Mouse (Mus musculus) 416B (cell line): Measurements from ENCODE around the gene Cers6.

Source experiments
- DNase-seq: peaks from one replicate; pipeline ENCODE4 v3.0.0; 2011; ENCODE audit warnings: low read depth

Cers6 gene

GRCm38 (mm10) chr2:69071440-69072235 is 210.4 kb downstream of the Cers6 start:
- DNase-seq: no peak

DNA sequence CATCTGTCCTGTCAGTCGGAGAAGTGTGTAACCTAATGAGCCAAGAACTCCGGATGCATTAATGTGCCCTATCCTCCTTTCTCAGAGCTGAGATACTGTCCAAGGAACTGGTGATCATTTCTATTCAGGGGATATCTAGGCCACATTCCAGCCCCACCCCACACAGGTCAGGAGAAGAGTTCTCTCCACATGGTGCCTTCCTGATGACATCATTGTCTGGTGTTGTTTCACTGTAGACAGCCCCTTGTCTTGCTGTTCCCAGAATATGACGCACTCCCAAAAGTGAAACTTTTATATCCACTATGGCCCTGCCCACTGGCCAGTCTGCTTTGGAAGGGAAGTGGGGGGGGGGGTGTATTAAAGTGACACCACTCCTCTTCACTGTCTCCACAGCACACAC is 215.9 kb downstream of the Cers6 start:
- no peak for DNase-seq

- DNase-seq: no peak
Observed at GRCm38 (mm10) chr2:69080760-69081159, 219.5 kb downstream of the Cers6 start.

- no peak for DNase-seq
Observed at GRCm38 (mm10) chr2:69082499-69083197, 221.4 kb downstream of the Cers6 start.

- no peak for DNase-seq
Observed at GRCm38 (mm10) chr2:69083198-69083509, 221.9 kb downstream of the Cers6 start.

- DNase-seq: no peak
Observed at GRCm38 (mm10) chr2:69084416-69084815, 223.2 kb downstream of the Cers6 start.

GRCm38 (mm10) chr2:69086505-69087260 is 225.4 kb downstream of the Cers6 start:
- DNase-seq: no peak

- DNase-seq: no peak
Observed at GRCm38 (mm10) chr2:69095836-69096235, 234.6 kb downstream of the Cers6 start.

GRCm38 (mm10) chr2:69096821-69097220 is 235.6 kb downstream of the Cers6 start:
- DNase-seq: no peak

DNA sequence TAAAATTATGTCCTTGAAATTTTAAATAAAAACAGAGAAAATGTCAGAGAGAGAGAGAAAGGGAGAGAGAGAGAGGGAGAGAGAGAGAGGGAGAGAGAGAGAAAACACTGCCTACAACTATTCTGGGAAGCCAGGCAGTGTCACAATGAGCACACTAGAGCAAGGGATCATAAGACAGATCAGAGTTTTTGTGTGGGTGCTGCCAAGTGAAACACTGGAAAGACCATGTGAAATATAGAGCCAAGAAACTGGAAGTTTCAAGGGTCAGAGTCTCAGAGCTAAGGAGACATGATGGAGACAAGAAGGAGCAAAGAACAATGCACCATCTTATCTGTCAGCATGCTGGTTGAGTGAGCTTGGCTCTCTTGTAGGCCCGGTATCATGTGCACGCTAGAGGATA is 236.3 kb downstream of the Cers6 start:
- no peak for DNase-seq

DNA sequence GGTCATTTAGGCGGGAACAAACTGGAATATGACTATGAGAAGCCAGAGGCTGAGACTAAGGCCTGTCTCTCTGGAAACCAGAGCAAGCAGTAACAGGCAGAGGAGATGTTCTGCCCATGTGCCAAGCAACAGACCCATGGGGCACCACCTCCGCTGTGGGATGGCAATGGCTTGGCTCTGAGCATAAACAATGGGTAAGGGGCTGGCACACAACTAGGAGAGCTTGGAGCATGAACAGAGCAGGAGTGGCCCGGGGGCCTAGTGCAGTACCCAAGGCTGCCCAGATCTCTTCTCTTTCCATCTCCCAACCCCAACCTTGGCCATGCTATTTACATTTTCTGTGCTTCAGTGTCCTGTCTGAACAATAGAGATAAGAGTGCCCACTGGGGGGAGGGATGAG is 237.5 kb downstream of the Cers6 start:
- no peak for DNase-seq

- DNase-seq: no peak
Observed at GRCm38 (mm10) chr2:69099147-69099546, 237.9 kb downstream of the Cers6 start.

GRCm38 (mm10) chr2:69100706-69101105 is 239.5 kb downstream of the Cers6 start:
- DNase-seq: peak; percentile 68

GRCm38 (mm10) chr2:69103526-69103925 is 242.3 kb downstream of the Cers6 start:
- DNase-seq: no peak

- no peak for DNase-seq
Observed at GRCm38 (mm10) chr2:69104511-69105145, 243.4 kb downstream of the Cers6 start.

GRCm38 (mm10) chr2:69109246-69109645 is 248.0 kb downstream of the Cers6 start:
- peak; percentile 56 for DNase-seq

DNA sequence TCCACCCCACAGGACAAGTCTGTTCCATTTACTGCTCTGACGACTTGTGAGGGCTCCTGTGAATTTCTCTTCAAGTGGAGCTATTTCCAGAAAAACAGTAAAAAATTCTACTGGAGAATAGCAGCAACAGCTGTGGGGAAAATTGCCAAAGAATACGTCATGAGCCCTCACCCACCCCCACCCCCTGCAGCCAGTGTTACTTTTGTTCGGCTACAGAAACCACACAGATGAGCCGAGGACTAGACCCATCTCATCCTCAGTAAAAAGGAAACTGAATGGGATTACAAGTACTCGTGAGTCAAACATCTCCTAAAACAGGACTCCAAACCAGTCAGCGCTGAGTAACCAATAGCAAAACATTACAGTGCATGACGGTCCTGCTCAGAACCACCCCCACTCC is 248.5 kb downstream of the Cers6 start:
- no peak for DNase-seq

DNA sequence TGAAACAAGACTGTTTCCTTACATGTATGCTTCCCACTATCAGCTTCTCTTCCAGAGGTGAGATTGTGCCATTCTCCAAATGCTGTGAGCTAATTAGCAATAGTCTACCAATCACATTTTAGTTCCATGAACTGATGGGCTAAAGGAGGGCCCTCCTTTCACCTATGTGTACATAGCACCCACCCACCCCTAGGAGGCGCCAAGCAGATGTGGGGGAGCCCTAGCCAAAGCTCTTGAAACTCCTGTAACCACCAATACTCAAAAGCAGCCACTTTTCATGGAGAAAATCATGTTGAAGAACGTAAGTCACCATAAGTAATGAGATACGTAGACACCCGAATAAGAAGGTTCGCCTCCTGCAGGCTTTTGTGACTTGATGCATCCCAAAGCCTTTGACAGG is 251.4 kb downstream of the Cers6 start:
- no peak for DNase-seq

- DNase-seq: no peak
Observed at GRCm38 (mm10) chr2:69113829-69114547, 252.7 kb downstream of the Cers6 start.

GRCm38 (mm10) chr2:69115921-69116320 is 254.7 kb downstream of the Cers6 start:
- no peak for DNase-seq

- DNase-seq: no peak
Observed at GRCm38 (mm10) chr2:69116767-69117166, 255.5 kb downstream of the Cers6 start.

DNA sequence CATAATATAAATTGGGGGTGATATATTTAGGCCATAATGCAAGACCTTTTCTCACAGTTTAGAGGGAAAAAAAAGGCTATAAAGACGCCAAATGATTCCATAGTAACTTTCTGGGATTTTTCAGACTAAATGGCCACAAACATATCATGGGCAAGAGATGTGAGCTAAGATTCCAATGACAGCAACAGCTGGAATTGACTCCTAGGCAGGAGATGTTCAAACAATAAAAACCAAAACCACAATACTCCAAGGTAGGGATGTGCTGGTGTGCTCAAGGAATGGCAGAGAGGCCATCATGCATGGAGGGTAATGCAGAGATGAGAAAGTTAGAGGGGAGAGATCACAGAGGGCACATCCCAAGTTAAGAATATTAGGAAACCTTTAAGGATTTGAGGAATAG is 257.8 kb downstream of the Cers6 start:
- DNase-seq: no peak
